Mouse (Mus musculus): ENCODE measurements at regions not wholly inside any gene's neighbourhood (a gene's known extent, or its start where the extent isn't known, plus 50 kb on each side); places are given as distances from the start of the nearest gene placed in this dataset.

DNA sequence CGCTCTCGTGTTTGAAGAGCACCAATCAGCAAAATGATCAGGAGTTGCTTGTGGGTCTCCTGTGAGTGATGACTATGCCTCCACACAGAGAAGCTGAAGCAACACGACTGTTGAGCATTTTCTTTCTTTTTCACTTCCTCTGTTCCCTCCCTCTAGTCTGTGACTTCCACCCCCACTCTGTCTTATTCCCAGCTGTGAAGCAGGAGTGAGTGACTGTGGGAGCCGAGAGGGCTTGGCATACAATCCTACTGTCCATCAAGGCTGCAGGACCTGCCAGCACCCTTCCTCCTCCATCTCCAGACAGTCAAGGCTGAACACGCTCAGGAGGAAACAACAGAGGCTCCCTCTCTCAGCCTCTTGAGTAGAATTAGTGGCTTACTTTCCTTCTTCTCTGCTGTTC is 401.3 kb downstream of the Plcl1 start:
- no peak for DNase-seq (ENCODE audit: low spot score in 2 of 2)

DNA sequence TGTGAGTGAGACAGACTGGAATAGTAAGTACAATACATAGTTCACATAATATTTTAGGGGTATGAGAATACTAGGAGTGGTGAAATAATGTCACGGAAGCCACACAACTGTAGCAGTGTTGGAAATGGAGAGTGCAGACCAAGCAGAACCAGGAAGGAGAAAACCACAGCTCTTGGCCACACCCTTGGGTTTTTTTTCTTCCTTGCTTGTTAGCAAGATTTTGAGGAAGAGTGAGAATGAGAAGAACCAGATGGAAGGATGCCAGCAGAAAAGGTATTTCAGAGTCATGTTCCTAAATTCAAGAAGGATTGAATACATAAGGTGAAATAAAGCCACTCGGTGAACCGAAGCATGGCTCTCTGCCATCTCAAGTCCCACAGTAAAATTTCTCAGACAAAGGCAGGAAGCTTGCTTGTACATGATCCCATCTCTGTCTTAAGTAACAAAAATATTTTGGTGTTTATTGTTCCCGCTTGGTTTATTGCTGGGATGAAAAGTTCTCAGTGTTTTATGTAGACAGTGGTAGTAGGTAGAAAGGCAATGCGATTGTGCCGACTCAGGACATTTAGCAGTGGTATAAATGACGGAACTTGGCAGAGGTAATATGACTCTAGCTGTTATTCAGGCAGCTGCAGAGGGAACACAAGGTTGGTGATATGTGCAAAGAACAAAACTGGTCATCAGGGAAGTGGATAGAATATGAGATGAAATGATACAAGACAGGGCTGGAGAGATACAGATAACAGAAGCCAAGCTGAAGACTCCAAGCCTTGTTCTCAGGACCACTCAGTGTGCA is 403.2 kb downstream of the Plcl1 start:
- no peak for DNase-seq (ENCODE audit: low spot score in 2 of 2)

DNA sequence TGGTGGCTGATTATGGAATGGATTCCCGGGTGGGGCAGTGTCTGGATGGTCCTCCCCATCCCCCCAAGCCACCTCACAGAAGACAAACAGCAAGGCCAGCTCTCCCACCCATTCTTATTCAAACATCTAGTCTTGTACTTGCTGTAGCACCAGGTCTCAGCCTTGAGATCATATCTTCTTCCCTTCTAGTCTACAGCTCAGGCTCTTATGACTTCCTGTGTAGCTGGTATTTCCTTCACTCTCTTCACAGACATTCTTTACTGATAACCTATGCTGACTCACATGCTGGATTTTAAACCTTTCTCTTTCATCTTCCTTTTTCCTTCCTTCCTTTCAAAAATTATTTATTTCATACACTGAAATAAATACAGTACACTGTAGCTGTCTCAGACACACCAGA is 406.8 kb downstream of the Plcl1 start:
- no peak for DNase-seq (ENCODE audit: low spot score in 2 of 2)

GRCm38 (mm10) chr1:55820866-55821500 is 415.3 kb downstream of the Plcl1 start:
- no peak for DNase-seq (ENCODE audit: low spot score in 2 of 2)

- DNase-seq (ENCODE audit: low spot score in 2 of 2) = no peak
Measured at GRCm38 (mm10) chr1:55822599-55822998, 416.9 kb downstream of the Plcl1 start.

GRCm38 (mm10) chr1:55827191-55827590 is 421.5 kb downstream of the Plcl1 start:
- DNase-seq (ENCODE audit: low spot score in 2 of 2) = no peak

DNA sequence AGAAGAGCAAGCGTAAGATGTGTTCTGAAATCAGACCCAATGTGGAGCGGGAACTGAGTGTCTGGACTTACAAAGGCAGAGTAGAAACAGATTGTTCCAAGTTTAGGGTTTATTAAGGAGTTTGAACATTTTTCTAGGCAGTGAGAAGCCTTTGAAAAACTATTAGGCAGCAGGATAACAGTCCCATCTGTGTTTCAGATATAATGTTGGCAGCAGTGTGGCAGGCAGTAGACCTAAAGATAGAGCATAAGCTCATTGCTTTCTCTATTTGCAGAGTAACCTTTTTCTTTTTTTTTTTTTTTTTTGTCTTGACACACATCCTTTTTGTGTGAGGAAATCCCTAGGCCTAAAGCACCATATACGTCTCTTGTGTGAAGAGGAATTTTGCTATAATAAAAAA is 429.6 kb downstream of the Plcl1 start:
- DNase-seq (ENCODE audit: low spot score in 2 of 2) = no peak

- DNase-seq (ENCODE audit: low spot score in 2 of 2) = no peak
Measured at GRCm38 (mm10) chr1:55836750-55837149, 431.0 kb downstream of the Plcl1 start.

DNA sequence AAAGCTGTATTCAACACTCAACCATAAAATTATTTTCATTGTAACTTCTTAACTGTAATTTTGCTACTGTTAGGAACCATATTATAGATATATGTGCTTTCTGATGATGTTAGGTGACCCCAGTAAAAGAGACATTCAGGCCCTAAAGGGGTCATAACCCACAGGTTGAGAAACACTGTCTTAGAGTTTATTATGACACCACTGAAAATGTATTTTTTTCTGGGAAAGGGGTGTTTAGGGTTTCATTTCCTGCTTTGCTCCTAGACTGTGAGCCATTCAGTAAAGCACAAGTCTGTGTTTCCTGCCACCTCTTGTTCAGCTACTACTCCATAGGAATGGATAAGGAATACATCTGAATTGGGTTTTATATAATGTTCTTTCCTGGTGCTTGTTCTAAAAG is 431.6 kb downstream of the Plcl1 start:
- DNase-seq (ENCODE audit: low spot score in 2 of 2) = no peak

GRCm38 (mm10) chr1:55838168-55838567 is 432.4 kb downstream of the Plcl1 start:
- DNase-seq (ENCODE audit: low spot score in 2 of 2) = no peak

DNA sequence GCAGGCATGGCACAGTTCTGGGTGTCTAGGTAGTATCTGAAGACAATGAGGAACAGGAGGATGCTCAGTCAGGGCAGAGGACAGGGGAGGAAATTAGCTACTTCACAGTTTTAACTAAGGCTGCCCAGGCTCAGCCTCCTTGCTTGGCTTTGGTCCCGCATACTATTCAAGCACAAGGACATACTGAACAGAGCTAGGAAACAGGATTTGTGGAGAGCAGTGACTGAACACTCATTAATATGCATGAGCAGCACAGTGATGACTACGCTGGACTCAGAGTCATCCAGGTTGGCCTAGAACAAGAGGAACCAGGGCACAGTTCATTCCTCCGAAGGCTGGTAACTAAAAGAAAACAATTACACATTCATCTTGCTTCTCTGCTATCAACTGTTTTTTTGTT is 443.1 kb downstream of the Plcl1 start:
- DNase-seq (ENCODE audit: low spot score in 2 of 2) = no peak

DNA sequence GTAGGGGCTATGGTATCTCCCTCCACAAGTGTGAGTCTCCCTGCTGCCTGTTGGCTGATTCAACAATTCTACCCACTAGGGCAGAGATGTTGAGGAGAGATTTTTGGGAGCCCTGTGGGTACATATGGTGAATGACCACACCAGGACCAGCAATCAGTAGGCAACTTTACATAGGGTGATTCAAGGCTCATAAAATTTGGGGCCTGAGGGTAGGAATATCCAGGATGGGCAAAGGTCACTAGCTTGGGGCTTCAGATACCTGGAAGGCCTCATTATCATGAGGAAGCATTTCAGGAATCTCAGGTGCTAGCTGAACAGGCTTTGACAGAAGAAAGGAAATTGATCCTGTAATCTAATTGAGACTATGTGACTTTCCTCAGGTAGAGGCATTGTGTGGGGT is 446.6 kb downstream of the Plcl1 start:
- DNase-seq (ENCODE audit: low spot score in 2 of 2) = no peak

DNA sequence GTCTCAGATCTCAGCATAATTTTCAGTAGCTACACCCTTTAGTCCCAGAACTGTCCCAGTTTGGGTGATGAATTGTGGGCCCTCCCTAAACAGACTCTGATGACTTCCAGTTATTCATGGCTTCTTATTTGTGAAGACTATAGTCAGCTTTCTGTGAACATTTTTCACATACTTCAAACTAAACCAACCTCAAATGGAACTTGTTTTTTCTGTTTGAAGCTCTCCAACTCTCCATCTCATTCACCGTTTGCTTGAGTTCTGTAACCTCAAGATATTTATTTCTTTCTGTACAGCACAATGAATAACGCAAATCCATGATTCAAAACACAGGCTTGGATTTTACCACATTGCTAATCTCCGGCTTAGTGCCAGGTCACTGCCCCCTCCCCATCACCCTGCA is 453.4 kb downstream of the Plcl1 start:
- DNase-seq (ENCODE audit: low spot score in 2 of 2) = no peak

- no peak for DNase-seq (ENCODE audit: low spot score in 2 of 2)
Measured at GRCm38 (mm10) chr1:55863113-55863512, 457.4 kb downstream of the Plcl1 start.

DNA sequence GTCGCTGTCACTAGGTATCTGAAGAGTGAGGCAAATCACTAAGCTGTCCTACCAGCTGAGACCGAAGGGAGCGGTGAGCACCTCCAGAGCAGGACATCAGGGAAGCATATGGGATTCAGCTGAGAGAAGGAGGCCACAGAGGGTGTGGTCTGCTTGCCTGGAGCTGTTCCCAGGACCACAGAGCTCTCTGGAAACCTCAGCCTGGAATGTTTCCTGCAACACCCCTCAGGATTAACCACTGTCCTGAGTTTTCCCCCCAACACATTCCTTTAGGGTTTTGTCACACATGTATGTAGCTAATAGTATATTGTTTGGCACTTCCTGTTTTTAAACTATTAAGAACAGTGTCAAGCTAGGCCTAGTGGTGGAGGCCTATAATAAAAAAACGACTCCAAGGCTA is 459.6 kb downstream of the Plcl1 start:
- no peak for DNase-seq (ENCODE audit: low spot score in 2 of 2)

DNA sequence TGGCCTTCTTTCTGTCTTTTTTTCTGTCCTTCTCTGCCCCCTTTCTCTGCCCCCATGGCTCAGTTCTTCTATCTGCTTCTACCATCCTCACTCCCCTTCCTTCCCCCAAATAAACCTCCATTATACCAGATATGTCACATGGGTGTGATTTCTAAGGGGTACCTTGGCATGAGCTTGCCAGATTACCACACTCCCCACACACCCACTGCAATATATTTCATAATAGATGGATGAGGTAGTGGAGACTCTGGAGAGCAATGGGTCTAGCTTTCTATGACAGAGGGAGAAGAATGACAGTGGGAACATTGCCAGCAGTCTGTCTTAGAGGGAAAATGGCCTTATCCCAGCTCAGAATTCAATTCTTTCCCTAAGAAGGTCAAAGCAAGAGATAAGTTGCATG is 461.0 kb downstream of the Plcl1 start:
- DNase-seq (ENCODE audit: low spot score in 2 of 2) = no peak

DNA sequence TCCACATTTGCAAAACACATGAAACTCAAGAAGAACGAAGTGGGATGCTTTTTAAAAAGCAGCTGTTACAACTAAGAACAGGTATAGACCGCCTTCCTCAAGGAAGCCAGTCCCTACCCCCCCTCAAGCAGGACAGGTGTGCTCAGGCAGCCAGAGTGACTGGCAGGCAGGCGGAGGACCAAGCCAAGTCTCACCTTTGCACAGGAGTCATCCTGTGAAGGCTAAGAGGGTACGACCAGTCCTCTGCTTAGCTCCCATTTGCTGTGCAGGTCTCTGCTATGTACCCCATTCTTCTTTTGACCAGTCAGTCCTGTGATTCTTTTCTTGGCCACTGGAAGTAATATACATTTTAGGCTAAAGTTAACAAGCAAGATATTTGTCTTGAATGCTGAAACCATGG is 467.9 kb downstream of the Plcl1 start:
- no peak for DNase-seq (ENCODE audit: low spot score in 2 of 2)

GRCm38 (mm10) chr1:55874143-55874867 is 468.6 kb downstream of the Plcl1 start:
- DNase-seq (ENCODE audit: low spot score in 2 of 2) = peak in 1 of 2 experiments; percentile 32

DNA sequence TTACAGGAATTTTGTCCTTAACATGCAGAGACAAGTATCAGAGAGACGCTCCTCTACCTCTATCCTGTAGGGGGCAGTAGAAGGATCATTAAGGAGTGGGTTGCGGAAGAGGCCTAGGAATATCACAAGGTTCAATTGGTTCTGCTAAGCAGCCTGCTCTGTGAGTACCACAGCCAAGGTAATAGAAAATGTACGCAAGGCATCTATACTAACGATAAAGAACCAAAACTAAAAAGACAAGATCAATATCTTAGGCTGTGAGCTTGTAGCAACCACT is 469.1 kb downstream of the Plcl1 start:
- DNase-seq (ENCODE audit: low spot score in 2 of 2) = no peak

DNA sequence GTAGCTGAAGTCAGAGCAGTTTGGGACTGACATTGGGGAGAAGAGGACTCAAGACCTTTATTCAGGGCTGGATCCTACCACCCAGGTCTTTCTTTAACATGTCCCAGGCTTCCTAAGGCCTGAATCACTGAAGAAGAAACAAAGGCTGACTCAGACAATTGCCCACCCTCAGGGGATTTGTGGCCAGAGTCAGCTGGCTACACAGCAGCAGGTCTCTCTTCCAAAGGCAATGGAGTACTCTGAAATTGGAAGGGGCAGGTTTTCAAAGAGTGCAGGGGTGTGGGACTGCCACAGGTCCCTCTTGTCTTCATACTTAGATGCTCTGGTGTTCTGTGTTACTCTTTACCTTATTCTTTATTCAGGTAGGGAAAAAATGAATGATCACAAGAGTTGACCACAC is 478.9 kb downstream of the Plcl1 start:
- DNase-seq (ENCODE audit: low spot score in 2 of 2) = no peak

DNA sequence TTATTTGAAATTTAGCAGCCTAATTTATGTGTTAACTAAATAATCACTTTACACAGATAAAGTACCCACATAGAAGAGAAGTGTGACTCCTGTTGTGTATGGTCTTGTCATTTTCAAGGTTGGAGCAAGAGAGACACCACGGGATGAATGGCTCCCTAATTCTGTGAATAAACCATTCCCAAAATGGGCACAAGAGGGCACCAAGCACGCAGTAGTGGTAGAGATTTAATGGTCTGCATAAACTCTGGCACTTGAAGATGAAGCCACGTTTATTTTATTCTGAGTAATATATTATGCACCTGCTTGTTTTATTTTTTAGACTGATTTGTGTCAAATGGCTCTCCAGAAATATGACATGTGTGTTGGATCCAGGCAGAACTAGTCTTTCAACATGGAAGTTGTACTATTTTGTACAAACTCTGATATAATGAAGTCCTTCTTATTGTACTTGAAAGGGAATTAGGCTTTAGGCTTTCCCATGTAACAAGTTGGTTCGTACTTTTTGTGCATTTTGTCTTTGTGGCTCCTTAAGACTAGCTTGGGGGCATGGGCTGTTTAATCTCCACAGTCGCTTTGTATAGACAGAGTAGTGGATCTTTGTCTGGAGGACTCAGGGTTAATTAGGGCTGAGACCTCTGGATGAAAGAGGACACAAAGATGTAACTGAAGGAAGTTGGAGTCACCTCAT is 480.8 kb downstream of the Plcl1 start:
- DNase-seq (ENCODE audit: low spot score in 2 of 2) = no peak

- DNase-seq (ENCODE audit: low spot score in 2 of 2) = no peak
Measured at GRCm38 (mm10) chr1:55887386-55887785, 481.7 kb downstream of the Plcl1 start.

All from adrenal gland, postnatal 4 days (tissue).